Mouse (Mus musculus): Measurements from ENCODE around the gene Fignl2. TPM values are rescaled to one million over a fixed set of nuclear protein-coding genes. Genes with fewer than 3 reads are reported as not detected.
A peak's percentile ranks its signal among the peaks of the same experiment; 100 is the strongest.

Fignl2 gene
- total RNA-seq, 1 experiment: 8.6 TPM

DNA sequence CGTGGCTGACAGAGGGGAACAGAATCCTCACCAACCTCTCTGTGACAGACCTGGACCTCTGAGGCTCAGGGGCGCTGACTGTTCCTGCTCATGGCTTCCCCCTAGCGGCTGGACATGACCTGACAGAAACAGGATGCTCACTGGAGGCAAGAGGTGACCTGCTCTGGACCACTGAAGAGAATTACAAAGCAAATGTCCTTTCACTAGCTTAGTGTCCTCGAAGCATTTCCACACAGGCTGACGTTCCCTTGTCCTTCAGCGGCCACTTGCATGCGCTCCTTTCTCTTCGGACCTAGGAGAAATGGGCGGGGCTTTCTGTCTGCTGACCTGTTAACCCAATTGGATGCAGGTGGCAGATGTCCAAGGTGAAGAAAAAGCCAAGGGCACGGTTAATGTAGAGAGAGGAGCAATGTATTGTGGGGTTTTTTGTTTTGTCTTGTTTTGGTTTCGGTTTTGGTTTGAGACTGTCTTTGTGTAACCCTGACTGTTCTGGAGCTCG is 27.2 kb upstream of the Fignl2 start:
- Histone ChIP-seq H3K9ac (ENCODE audit: insufficient read depth, low read depth, low read length, poor library complexity, severe bottlenecking) (no peak overlapping the region), H3K4me1 (ENCODE audit: control insufficient read depth in 2 of 2, insufficient read depth in 2 of 2, low read length in 2 of 2, poor library complexity in 1 of 2) (peaks cover 10 to 18% of the 10 kb centered on the region in 2 experiments), H3K9me3 (ENCODE audit: control insufficient read depth, insufficient read depth, low read depth, low read length) (no peaks in the 10 kb centered on the region), H3K4me3 (ENCODE audit: insufficient read depth in 1 of 2, low read depth in 1 of 2, low read length in 2 of 2, poor library complexity in 1 of 2, severe bottlenecking in 1 of 2) (0 out of 4 replicates have a peak overlapping the region, but pooled peaks of 1 of the 2 experiments have one; percentile 7), H3K36me3 (ENCODE audit: control insufficient read depth, insufficient read depth, low read length, poor library complexity, severe bottlenecking) (no peaks in the 10 kb centered on the region), H3K27ac (ENCODE audit: insufficient read depth, low read depth, low read length, poor library complexity, severe bottlenecking) (no peak overlapping the region)
- DNase-seq (ENCODE audit: low read depth, low spot score): no peak
- TF ChIP-seq ZC3H11A (IDR thresholded peaks at IDR 0.05; ENCODE audit: borderline replicate concordance, low read depth, low read length) (peak; percentile 14; the same call in 1 of the 2 replicates), ZNF384 (IDR thresholded peaks at IDR 0.05; ENCODE audit: low read depth, low read length) (no peak), MAFK (IDR thresholded peaks at IDR 0.05; ENCODE audit: insufficient read depth, low read depth, low read length) (0 out of 2 replicates have a peak, but pooled peaks have one; percentile 3), CHD2 (IDR thresholded peaks at IDR 0.05; ENCODE audit: low read depth, low read length) (no peak), HCFC1 (IDR thresholded peaks at IDR 0.05; ENCODE audit: borderline replicate concordance, insufficient read depth, low read length) (no peak)
- in situ Hi-C loops (cut with MboI; ENCODE audit: low sequenced_read_pairs in 2 of 2, unreplicated experiment in 2 of 2): no loop called here

- in situ Hi-C loops (cut with MboI; ENCODE audit: low sequenced_read_pairs in 2 of 2, unreplicated experiment in 2 of 2): no loop called here
- TF ChIP-seq ZC3H11A (IDR thresholded peaks at IDR 0.05; ENCODE audit: borderline replicate concordance, low read depth, low read length) (no peak), CHD2 (IDR thresholded peaks at IDR 0.05; ENCODE audit: low read depth, low read length) (no peak), HCFC1 (IDR thresholded peaks at IDR 0.05; ENCODE audit: borderline replicate concordance, insufficient read depth, low read length) (no peak), MAFK (IDR thresholded peaks at IDR 0.05; ENCODE audit: insufficient read depth, low read depth, low read length) (no peak), ZNF384 (IDR thresholded peaks at IDR 0.05; ENCODE audit: low read depth, low read length) (no peak)
- Histone ChIP-seq H3K9ac (ENCODE audit: insufficient read depth, low read depth, low read length, poor library complexity, severe bottlenecking) (no peak overlapping the region), H3K4me1 (ENCODE audit: control insufficient read depth in 2 of 2, insufficient read depth in 2 of 2, low read length in 2 of 2, poor library complexity in 1 of 2) (peaks cover 12 to 25% of the 10 kb centered on the region in 2 experiments), H3K36me3 (ENCODE audit: control insufficient read depth, insufficient read depth, low read length, poor library complexity, severe bottlenecking) (no peaks in the 10 kb centered on the region), H3K4me3 (ENCODE audit: insufficient read depth in 1 of 2, low read depth in 1 of 2, low read length in 2 of 2, poor library complexity in 1 of 2, severe bottlenecking in 1 of 2) (no peak overlapping the region), H3K27ac (ENCODE audit: insufficient read depth, low read depth, low read length, poor library complexity, severe bottlenecking) (no peak overlapping the region), H3K9me3 (ENCODE audit: control insufficient read depth, insufficient read depth, low read depth, low read length) (no peaks in the 10 kb centered on the region)
- no peak for DNase-seq (ENCODE audit: low read depth, low spot score)
Measured at GRCm38 (mm10) chr15:101103605-101104304, 25.4 kb upstream of the Fignl2 start.

GRCm38 (mm10) chr15:101100996-101101395 is 22.6 kb upstream of the Fignl2 start:
- Histone ChIP-seq H3K9ac (ENCODE audit: insufficient read depth, low read depth, low read length, poor library complexity, severe bottlenecking) (no peak overlapping the region), H3K36me3 (ENCODE audit: control insufficient read depth, insufficient read depth, low read length, poor library complexity, severe bottlenecking) (no peaks in the 10 kb centered on the region), H3K27ac (ENCODE audit: insufficient read depth, low read depth, low read length, poor library complexity, severe bottlenecking) (no peak overlapping the region), H3K4me1 (ENCODE audit: control insufficient read depth in 2 of 2, insufficient read depth in 2 of 2, low read length in 2 of 2, poor library complexity in 1 of 2) (peaks cover 24 to 33% of the 10 kb centered on the region in 2 experiments), H3K9me3 (ENCODE audit: control insufficient read depth, insufficient read depth, low read depth, low read length) (no peaks in the 10 kb centered on the region), H3K4me3 (ENCODE audit: insufficient read depth in 1 of 2, low read depth in 1 of 2, low read length in 2 of 2, poor library complexity in 1 of 2, severe bottlenecking in 1 of 2) (no peak overlapping the region)
- in situ Hi-C loops (cut with MboI; ENCODE audit: low sequenced_read_pairs in 2 of 2, unreplicated experiment in 2 of 2): no loop called here
- DNase-seq (ENCODE audit: low read depth, low spot score): no peak
- TF ChIP-seq ZNF384 (IDR thresholded peaks at IDR 0.05; ENCODE audit: low read depth, low read length): no peak
- no peak for TF ChIP-seq ZC3H11A (IDR thresholded peaks at IDR 0.05; ENCODE audit: borderline replicate concordance, low read depth, low read length)
- TF ChIP-seq MAFK (IDR thresholded peaks at IDR 0.05; ENCODE audit: insufficient read depth, low read depth, low read length): no peak
- no peak for TF ChIP-seq CHD2 (IDR thresholded peaks at IDR 0.05; ENCODE audit: low read depth, low read length)
- TF ChIP-seq HCFC1 (IDR thresholded peaks at IDR 0.05; ENCODE audit: borderline replicate concordance, insufficient read depth, low read length): no peak

GRCm38 (mm10) chr15:101097985-101098651 is 19.8 kb upstream of the Fignl2 start:
- H3K36me3 ChIP-seq (ENCODE audit: control insufficient read depth, insufficient read depth, low read length, poor library complexity, severe bottlenecking): no peaks in the 10 kb centered on the region
- peak overlapping the region; percentile 33 for H3K9ac ChIP-seq (ENCODE audit: insufficient read depth, low read depth, low read length, poor library complexity, severe bottlenecking)
- H3K27ac ChIP-seq (ENCODE audit: insufficient read depth, low read depth, low read length, poor library complexity, severe bottlenecking): no peak overlapping the region
- no peak for DNase-seq (ENCODE audit: low read depth, low spot score)
- H3K4me3 ChIP-seq (ENCODE audit: insufficient read depth in 1 of 2, low read depth in 1 of 2, low read length in 2 of 2, poor library complexity in 1 of 2, severe bottlenecking in 1 of 2): peak overlapping the region; percentile 26 to 56; a peak in 3 of 4 replicates
- peaks cover 23 to 43% of the 10 kb centered on the region in 2 experiments for H3K4me1 ChIP-seq (ENCODE audit: control insufficient read depth in 2 of 2, insufficient read depth in 2 of 2, low read length in 2 of 2, poor library complexity in 1 of 2)
- no peaks in the 10 kb centered on the region for H3K9me3 ChIP-seq (ENCODE audit: control insufficient read depth, insufficient read depth, low read depth, low read length)
- in situ Hi-C loops (cut with MboI; ENCODE audit: low sequenced_read_pairs in 2 of 2, unreplicated experiment in 2 of 2): no loop called here
- TF ChIP-seq ZNF384 (IDR thresholded peaks at IDR 0.05; ENCODE audit: low read depth, low read length) (no peak), CHD2 (IDR thresholded peaks at IDR 0.05; ENCODE audit: low read depth, low read length) (no peak), MAFK (IDR thresholded peaks at IDR 0.05; ENCODE audit: insufficient read depth, low read depth, low read length) (no peak), ZC3H11A (IDR thresholded peaks at IDR 0.05; ENCODE audit: borderline replicate concordance, low read depth, low read length) (no peak), HCFC1 (IDR thresholded peaks at IDR 0.05; ENCODE audit: borderline replicate concordance, insufficient read depth, low read length) (no peak)

All from ES-E14 (cell line).